Mouse (Mus musculus) forebrain, embryonic 14.5 days (tissue): ENCODE measurements at regions not wholly inside any gene's neighbourhood (a gene's known extent, or its start where the extent isn't known, plus 50 kb on each side); places are given as distances from the start of the nearest gene placed in this dataset.

Experiments used
- ATAC-seq: fragments of 200-750 bp; cut with Nextera tagmentation; 2 replicates; pipeline ENCODE4 v1.8.0; 2017; ENCODE audit warnings: mild to moderate bottlenecking, moderate library complexity
- DNase-seq: peaks from one replicate; pipeline ENCODE4 v3.0.0-alpha.2; 2015; ENCODE audit warnings: low spot score
- H3K27ac ChIP-seq: fragments of 300-500 bp; sonication (generic); 2 replicates; pipeline ENCODE4 v1.5.1; 2014; ENCODE audit warnings: low read depth, mild to moderate bottlenecking, control low read depth, low read length, moderate library complexity
- H3K27me3 ChIP-seq: fragments of 300-500 bp; sonication (generic); replicated peaks from 2 replicates; pipeline ENCODE4 v1.6.1; 2014; ENCODE audit warnings: low read length, control low read depth, mixed read lengths; ENCODE audit not compliant: control insufficient read depth, insufficient read depth
- H3K36me3 ChIP-seq: fragments of 300-500 bp; sonication (generic); 2 replicates; pipeline ENCODE4 v1.6.1; 2014; ENCODE audit warnings: low read length, control low read depth; ENCODE audit not compliant: control insufficient read depth, insufficient read depth
- H3K4me1 ChIP-seq: fragments of 300-500 bp; sonication (generic); 2 replicates; pipeline ENCODE4 v1.6.1; 2014; ENCODE audit warnings: antibody characterized with exemption, low read length, control low read depth; ENCODE audit not compliant: control insufficient read depth, insufficient read depth
- H3K4me2 ChIP-seq: fragments of 300-500 bp; sonication (generic); 2 replicates; pipeline ENCODE4 v1.6.1; 2014; ENCODE audit warnings: mild to moderate bottlenecking, control low read depth, low read length
- H3K4me3 ChIP-seq: fragments of 300-500 bp; sonication (generic); 2 replicates; pipeline ENCODE4 v1.5.1; 2014; ENCODE audit warnings: low read depth, low read length, control low read depth
- H3K9ac ChIP-seq: fragments of 300-500 bp; sonication (generic); 2 replicates; pipeline ENCODE4 v1.6.1; 2014; ENCODE audit warnings: mild to moderate bottlenecking, low read length, control low read depth, moderate library complexity
- H3K9me3 ChIP-seq: fragments of 300-500 bp; sonication (generic); replicated peaks from 2 replicates; pipeline ENCODE4 v1.6.1; 2016; ENCODE audit warnings: low read length, control low read depth, mixed read lengths; ENCODE audit not compliant: control insufficient read depth
- WGBS: fragments of 180-500 bp; shearing (Covaris S2); extraction: QIAGEN DNeasy Blood & Tissue Kit; methylation state at CpG from one replicate; pipeline ENCODE4 v1.1.7; 2014; 5-methylcytosine and 5-hydroxymethylcytosine counted together

DNA sequence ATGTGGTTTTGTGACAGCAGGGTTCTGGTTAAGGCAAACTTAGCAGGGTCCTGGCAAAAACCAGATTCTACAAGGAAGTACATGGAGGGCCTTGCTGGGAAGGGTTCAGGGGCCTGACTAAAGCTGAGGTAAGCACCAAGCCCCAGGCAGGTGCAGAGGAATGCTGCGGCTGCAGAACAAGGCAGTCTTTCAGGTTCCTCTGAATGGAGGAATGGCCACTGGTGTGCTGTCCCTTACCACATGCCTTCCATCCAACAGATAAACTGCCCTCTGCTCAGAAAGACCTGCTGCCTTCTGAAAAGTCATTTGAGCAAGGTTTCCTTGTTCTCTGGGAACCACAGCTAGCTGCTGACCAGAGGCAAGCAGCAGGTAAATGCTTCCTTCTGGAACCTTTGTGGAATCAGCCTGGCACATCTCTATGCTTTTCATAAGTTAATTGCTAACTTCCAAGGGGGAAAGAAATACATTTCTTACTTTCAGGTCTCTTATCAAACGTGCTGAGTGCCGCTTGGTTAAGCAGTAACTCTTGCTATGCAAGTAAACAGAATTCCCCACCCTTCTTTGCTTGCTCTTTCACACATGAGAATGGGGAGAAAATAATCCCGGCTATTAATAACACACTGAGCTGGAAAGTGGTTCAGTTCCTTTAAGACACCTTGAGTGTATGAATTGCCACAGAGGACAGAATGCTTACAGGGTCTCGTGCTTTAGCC is 105.5 kb downstream of the Fgf9 start:
- Histone ChIP-seq H3K4me1 (no peaks in the 10 kb centered on the region), H3K4me2 (no peak overlapping the region), H3K9me3 (0 out of 2 replicates have a peak, but pooled peaks cover 2% of the 10 kb centered on the region), H3K27me3 (no peaks in the 10 kb centered on the region), H3K9ac (no peak overlapping the region), H3K4me3 (no peak overlapping the region), H3K27ac (no peak overlapping the region), H3K36me3 (no peaks in the 10 kb centered on the region)
- DNase-seq = no peak
- 87% methylated on average over 5 of the region's 5 CpGs for WGBS
- ATAC-seq = no peak

DNA sequence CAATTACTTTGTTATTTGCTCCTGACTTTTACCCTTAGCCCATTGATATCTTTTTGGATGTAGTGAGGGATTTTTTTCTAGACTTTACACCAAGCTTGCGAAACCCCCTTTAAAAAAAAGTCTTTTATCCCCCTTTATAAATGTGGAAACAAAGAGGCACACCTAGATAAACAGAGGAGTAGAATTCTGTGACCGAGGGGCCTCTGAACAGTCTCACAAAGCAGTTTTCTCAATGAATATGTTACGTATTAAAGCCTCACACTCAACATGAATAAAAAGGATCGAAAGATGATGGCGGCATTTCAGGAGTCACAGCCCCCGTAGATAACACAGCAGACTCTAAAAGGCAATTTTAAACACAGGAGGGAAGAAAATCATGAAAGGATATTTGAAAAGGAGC is 104.2 kb downstream of the Fgf9 start:
- no peak overlapping the region for H3K4me2 ChIP-seq
- H3K27ac ChIP-seq = no peak overlapping the region
- 0 out of 2 replicates have a peak, but pooled peaks cover 2% of the 10 kb centered on the region for H3K9me3 ChIP-seq
- no peak for ATAC-seq
- no peak overlapping the region for H3K9ac ChIP-seq
- H3K36me3 ChIP-seq = no peaks in the 10 kb centered on the region
- DNase-seq = peak; percentile 1
- H3K4me3 ChIP-seq = no peak overlapping the region
- H3K27me3 ChIP-seq = no peaks in the 10 kb centered on the region
- H3K4me1 ChIP-seq = no peaks in the 10 kb centered on the region
- 77% methylated on average over 6 of the region's 6 CpGs for WGBS

DNA sequence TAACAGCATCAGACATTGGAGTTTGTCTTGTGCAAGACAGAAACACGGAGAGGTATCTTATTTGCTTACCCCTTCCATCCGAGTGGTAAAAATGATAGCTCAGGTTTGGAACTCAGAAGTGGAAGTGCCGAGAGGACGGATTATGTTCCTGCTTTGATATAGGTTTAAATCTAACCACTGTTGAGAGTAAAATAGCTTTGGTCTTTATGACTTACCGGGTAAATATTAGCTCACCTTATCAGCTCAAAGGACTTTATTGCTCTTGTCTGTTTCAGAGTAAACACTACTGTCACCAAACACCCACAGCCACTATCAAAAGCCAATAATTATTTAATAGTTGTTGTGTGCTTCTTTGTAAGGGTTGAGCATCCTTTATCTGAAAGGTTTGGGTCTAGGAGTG is 98.6 kb downstream of the Fgf9 start:
- Histone ChIP-seq H3K9ac (no peak overlapping the region), H3K36me3 (no peaks in the 10 kb centered on the region), H3K27ac (no peak overlapping the region), H3K4me2 (no peak overlapping the region), H3K4me1 (no peaks in the 10 kb centered on the region), H3K27me3 (no peaks in the 10 kb centered on the region), H3K9me3 (no peaks in the 10 kb centered on the region), H3K4me3 (no peak overlapping the region)
- 93% methylated on average over 5 of the region's 5 CpGs for WGBS
- DNase-seq (no peak), ATAC-seq (no peak)
